ENCODE assay signal across 18 mouse cellular contexts in the genomic region with DNA sequence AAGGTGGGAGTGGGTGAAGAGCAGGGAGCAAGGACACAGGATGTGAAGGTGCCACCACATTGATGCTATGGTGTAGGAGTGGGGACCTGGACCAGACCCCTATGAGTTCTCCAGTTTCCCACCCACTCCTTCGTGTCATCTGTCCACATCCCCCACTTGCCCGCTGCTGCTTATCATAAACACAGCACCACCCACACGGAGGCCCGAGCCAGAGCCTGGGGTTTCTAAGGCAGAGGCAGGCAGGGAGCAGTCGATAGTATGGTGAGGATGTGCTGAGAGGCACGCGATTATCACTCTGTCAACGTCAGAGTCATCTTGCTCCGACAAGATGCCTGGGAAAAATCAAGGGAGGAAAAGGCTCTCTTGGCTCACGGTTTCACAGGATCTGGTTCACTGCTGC. TPM values are rescaled to one million over a fixed set of nuclear protein-coding genes. Genes with fewer than 3 reads are reported as not detected.
DNase-seq lines count a peak whose midpoint lies in the region; ATAC-seq lines count a peak whose summit lies in the region.
"Had no signal": no experiment of that assay in that cellular context is flagged by ENCODE, and none has a peak within 500 bp of the region (broad histone marks: within the 10 kb centered on the region; RNA-seq: fewer than 3 reads in every experiment).

No protein-coding gene starts in this region.

- ATAC-seq in frontal cortex, adult (ENCODE audit: low TSS enrichment), result peak; percentile 14
- ATAC-seq: intestine, postnatal 0 days had no signal

- no peak for DNase-seq in frontal cortex, postnatal 10 days (ENCODE audit: low spot score in 2 of 2)
- DNase-seq in right cerebral cortex, adult 18-20 months, result peak; percentile 89
- DNase-seq in right cerebral cortex, postnatal 4 days, result no peak
- peak; percentile 67 to 77 for DNase-seq in left cerebral cortex, postnatal 36 days (ENCODE audit: low spot score in 2 of 2)
- DNase-seq in adrenal gland, adult (ENCODE audit: inconsistent age in 2 of 2, low spot score in 1 of 2), result no peak
- no peak for DNase-seq in heart, adult 11 months
- DNase-seq: adrenal gland, postnatal 14 days; cerebellum, adult 8-10 months; lung, adult 18-20 months; lung, postnatal 36 days; spleen, adult 18-20 months; thymus, postnatal 25 days had no signal

- intact Hi-C loops in left cerebral cortex, postnatal 36 days (cut with DNase I), result loop anchor here (5.0 kb wide), 3 partner anchors 41 to 379 kb away; a partner anchor contains a TSS

RNA-seq across cellular contexts. Expression of a gene that starts 9.6 kb away (rescaled TPM):
- total RNA-seq in left cerebral cortex, postnatal 36 days (2021), result 10 to 100 TPM; 76.5 to 86.1 TPM

RNA-seq across cellular contexts. Expression of a gene that starts 14.9 kb away (rescaled TPM):
- total RNA-seq in left cerebral cortex, postnatal 36 days (2021), result not detected
- total RNA-seq: adrenal gland, postnatal 14 days; CH12.LX; gastrocnemius, postnatal 4 days; heart, postnatal 25 days; liver, adult 2 months had no signal

RNA-seq across cellular contexts. Expression of a gene that starts 32.3 kb away (rescaled TPM):
- 1,000 to 10,000 TPM in 1 of 2 experiments, 100 to 1,000 TPM in 1; 882 to 1,002 TPM for total RNA-seq in left cerebral cortex, postnatal 36 days (2021)
- total RNA-seq: CH12.LX; heart, postnatal 25 days; liver, adult 2 months had no signal

RNA-seq across cellular contexts. Expression of a gene that starts 49.1 kb away (rescaled TPM):
- total RNA-seq in left cerebral cortex, postnatal 36 days (2021), result 100 to 1,000 TPM; 127 to 128 TPM
- total RNA-seq: CH12.LX; heart, postnatal 25 days; liver, adult 2 months had no signal

Comparison
In these comparisons a context has a peak if more than half of its experiments do, and no peak if none do; other contexts are left out.
1. DNase-seq: peak in right cerebral cortex, adult 18-20 months (single experiment) and left cerebral cortex, postnatal 36 days (2 of 2); none in frontal cortex, postnatal 10 days (0 of 2), right cerebral cortex, postnatal 4 days (single experiment), adrenal gland, adult (0 of 2) and heart, adult 11 months (single experiment).